In genomic region chr2:4575975-4576374, GRCm38 (mm10) we compare ENCODE assay signal across 21 mouse cellular contexts.
A peak's percentile ranks its signal among the peaks of the same experiment; 100 is the strongest.
DNase-seq lines count a peak whose midpoint lies in the region; ATAC-seq and TF ChIP-seq lines count a peak whose summit lies in the region.
"Had no signal": no experiment of that assay in that cellular context is flagged by ENCODE, and none has a peak within 500 bp of the region (broad histone marks: within the 10 kb centered on the region; RNA-seq: fewer than 3 reads in every experiment).

No protein-coding gene starts in this region.

- H3K36me3 ChIP-seq in heart, adult 2 months (ENCODE audit: control insufficient read depth, insufficient read depth, low read length) = peaks cover 65% of the 10 kb centered on the region
- peaks cover 83% of the 10 kb centered on the region for H3K36me3 ChIP-seq in heart, embryonic 10.5 days
- H3K36me3 ChIP-seq in lung, embryonic 15.5 days = peaks cover 61% of the 10 kb centered on the region
- H3K36me3 ChIP-seq in ES-Bruce4 (ENCODE audit: control insufficient read depth, insufficient read depth, low read length, poor library complexity, severe bottlenecking) = no peaks in the 10 kb centered on the region

- peaks cover 2% of the 10 kb centered on the region for H3K79me2 ChIP-seq in heart, adult 2 months (replicated peaks; ENCODE audit: control insufficient read depth, insufficient read depth, low read length)

- intact Hi-C loops in heart, adult 2 months (cut with DNase I) = loop anchor here (2.0 kb wide), 1 partner anchor 15 kb away; no protein-coding TSS in a partner anchor

- TF ChIP-seq POLR2A in heart, adult 2 months (IDR thresholded peaks at IDR 0.05; ENCODE audit: insufficient read depth, low read depth, low read length) = no peak
- TF ChIP-seq POLR2A in lung, adult 2 months (IDR thresholded peaks at IDR 0.05; ENCODE audit: borderline replicate concordance, extremely low read depth, low read depth, low read length) = no peak
- no peak for TF ChIP-seq POLR2A in ES-Bruce4 (IDR thresholded peaks at IDR 0.05; ENCODE audit: insufficient read depth, low read length)

- TF ChIP-seq EP300 in heart, adult 2 months (IDR thresholded peaks at IDR 0.05; ENCODE audit: insufficient read depth, low read depth, low read length) = no peak
- TF ChIP-seq EP300 in ES-Bruce4 (IDR thresholded peaks at IDR 0.05; ENCODE audit: insufficient read depth, low read depth, low read length) = no peak

- no peak overlapping the region for H3K4me3 ChIP-seq in heart, adult 2 months
- no peak overlapping the region for H3K4me3 ChIP-seq in heart, embryonic 10.5 days
- H3K4me3 ChIP-seq in lung, embryonic 15.5 days = no peak overlapping the region
- no peak overlapping the region for H3K4me3 ChIP-seq in lung, adult 2 months (replicated peaks; ENCODE audit: extremely low read depth, low read depth, low read length)
- no peak overlapping the region for H3K4me3 ChIP-seq in ES-Bruce4 (ENCODE audit: low read depth, low read length)
- H3K4me3 ChIP-seq: embryonic facial prominence, embryonic 10.5 days; embryonic facial prominence, embryonic 12.5 days; forebrain, embryonic 13.5 days; forebrain, embryonic 15.5 days had no signal

- 92% methylated on average over 7 of the region's 7 CpGs for WGBS in heart, adult 2 months
- WGBS in heart, embryonic 10.5 days = 93% methylated on average over 7 of the region's 7 CpGs
- WGBS in lung, embryonic 15.5 days = 63% methylated on average over 7 of the region's 7 CpGs
- WGBS in lung, adult 2 months = 50% methylated on average over 7 of the region's 7 CpGs

- no peak for TF ChIP-seq CTCF in heart, adult 2 months (IDR thresholded peaks at IDR 0.05)
- no peak for TF ChIP-seq CTCF in lung, adult 2 months (IDR thresholded peaks at IDR 0.05; ENCODE audit: insufficient read depth, low read length)
- TF ChIP-seq CTCF in ES-Bruce4 (IDR thresholded peaks at IDR 0.05; ENCODE audit: low read depth, low read length) = no peak

- peak overlapping the region; percentile 13 for H3K27ac ChIP-seq in heart, adult 2 months
- H3K27ac ChIP-seq in heart, embryonic 10.5 days = no peak overlapping the region
- peak overlapping the region; percentile 43 for H3K27ac ChIP-seq in lung, embryonic 15.5 days
- H3K27ac ChIP-seq in ES-Bruce4 (ENCODE audit: insufficient read depth, low read length) = peak overlapping the region; percentile 81
- H3K27ac ChIP-seq: embryonic facial prominence, embryonic 10.5 days; embryonic facial prominence, embryonic 12.5 days; forebrain, embryonic 13.5 days; forebrain, embryonic 15.5 days had no signal

- no peaks in the 10 kb centered on the region for H3K27me3 ChIP-seq in heart, adult 2 months (ENCODE audit: control insufficient read depth, insufficient read depth, low read length)
- H3K27me3 ChIP-seq in heart, embryonic 10.5 days (ENCODE audit: insufficient read depth, poor library complexity, severe bottlenecking) = no peaks in the 10 kb centered on the region
- no peaks in the 10 kb centered on the region for H3K27me3 ChIP-seq in lung, embryonic 15.5 days
- H3K27me3 ChIP-seq in ES-Bruce4 (ENCODE audit: control insufficient read depth, insufficient read depth, low read length, poor library complexity, severe bottlenecking) = no peaks in the 10 kb centered on the region
- H3K27me3 ChIP-seq: embryonic facial prominence, embryonic 12.5 days; forebrain, embryonic 13.5 days; forebrain, embryonic 15.5 days; Patski had no signal

- H3K4me2 ChIP-seq in lung, embryonic 15.5 days = no peak overlapping the region
- H3K4me2 ChIP-seq: embryonic facial prominence, embryonic 12.5 days; forebrain, embryonic 13.5 days; forebrain, embryonic 15.5 days had no signal

- H3K9me3 ChIP-seq in heart, embryonic 10.5 days = no peaks in the 10 kb centered on the region
- no peaks in the 10 kb centered on the region for H3K9me3 ChIP-seq in lung, embryonic 15.5 days
- H3K9me3 ChIP-seq in ES-Bruce4 (replicated peaks; ENCODE audit: control insufficient read depth, insufficient read depth, low read length, poor library complexity, severe bottlenecking) = no peaks in the 10 kb centered on the region
- H3K9me3 ChIP-seq: embryonic facial prominence, embryonic 10.5 days; embryonic facial prominence, embryonic 12.5 days; forebrain, embryonic 13.5 days; forebrain, embryonic 15.5 days; G1E had no signal

- DNase-seq in heart, adult 2 months = no peak
- DNase-seq in heart, embryonic 10.5 days (ENCODE audit: low spot score) = no peak
- DNase-seq in lung, adult 2 months = no peak
- DNase-seq in left cerebral cortex, adult 9 months (ENCODE audit: low spot score in 2 of 2) = no peak
- DNase-seq: adrenal gland, adult 8-10 months; adrenal gland, postnatal 14 days; adrenal gland, postnatal 36 days; cerebellum, adult 11-12 months; cerebellum, adult 2 months; cerebellum, adult 9-10 months; cerebellum, postnatal 10 days; cerebellum, postnatal 25 days had no signal

- no peak overlapping the region for H3K9ac ChIP-seq in heart, adult 2 months (ENCODE audit: low read depth, low read length)
- no peak overlapping the region for H3K9ac ChIP-seq in lung, embryonic 15.5 days
- no peak overlapping the region for H3K9ac ChIP-seq in ES-Bruce4 (ENCODE audit: low read depth, poor library complexity, severe bottlenecking)
- H3K9ac ChIP-seq: embryonic facial prominence, embryonic 12.5 days; forebrain, embryonic 13.5 days; forebrain, embryonic 15.5 days had no signal

- ATAC-seq in lung, embryonic 15.5 days (ENCODE audit: borderline replicate concordance, extremely low read depth, low FRiP score, low TSS enrichment) = no peak
- ATAC-seq: activated CD4-positive, CD25-positive, alpha-beta regulatory T cell, adult 4 months; forebrain, embryonic 13.5 days; forebrain, embryonic 15.5 days; Patski had no signal

- peaks cover 33% of the 10 kb centered on the region for H3K4me1 ChIP-seq in heart, adult 2 months (ENCODE audit: control insufficient read depth, insufficient read depth, low read length)
- H3K4me1 ChIP-seq in heart, embryonic 10.5 days = peaks cover 8% of the 10 kb centered on the region; the same call in 1 of the 2 replicates
- H3K4me1 ChIP-seq in lung, embryonic 15.5 days = peaks cover 39% of the 10 kb centered on the region
- H3K4me1 ChIP-seq in lung, adult 2 months (ENCODE audit: control insufficient read depth, insufficient read depth, low read length) = peaks cover 38% of the 10 kb centered on the region
- peaks cover 10% of the 10 kb centered on the region for H3K4me1 ChIP-seq in ES-Bruce4 (ENCODE audit: control insufficient read depth, insufficient read depth, low read length)
- H3K4me1 ChIP-seq: forebrain, embryonic 13.5 days had no signal
